Mouse (Mus musculus) limb, embryonic 11.5 days (tissue): ENCODE measurements at regions not wholly inside any gene's neighbourhood (a gene's known extent, or its start where the extent isn't known, plus 50 kb on each side); places are given as distances from the start of the nearest gene placed in this dataset.

Experiments
- ATAC-seq: fragments of 200-750 bp; cut with Nextera tagmentation; 2 replicates; pipeline ENCODE4 v1.8.0; 2017; ENCODE audit warnings: low read depth; ENCODE audit not compliant: insufficient number of reproducible peaks, low FRiP score, low TSS enrichment
- DNase-seq: peaks from one replicate; pipeline ENCODE4 v3.0.0-alpha.2; 2015; ENCODE audit warnings: low spot score
- H3K27ac ChIP-seq: fragments of 300-500 bp; sonication (generic); replicated peaks from 2 replicates; pipeline ENCODE4 v1.5.1; 2014; ENCODE audit warnings: low read depth, mild to moderate bottlenecking, low read length
- H3K27me3 ChIP-seq: fragments of 300-500 bp; sonication (generic); 2 replicates; pipeline ENCODE4 v1.6.1; 2014; ENCODE audit warnings: mild to moderate bottlenecking, low read length, mixed read lengths; ENCODE audit not compliant: control insufficient read depth, insufficient read depth
- H3K36me3 ChIP-seq: fragments of 300-500 bp; sonication (generic); 2 replicates; pipeline ENCODE4 v1.6.1; 2014; ENCODE audit warnings: mild to moderate bottlenecking, low read length, moderate library complexity, mixed read lengths; ENCODE audit not compliant: control insufficient read depth, insufficient read depth
- H3K4me1 ChIP-seq: fragments of 300-500 bp; sonication (generic); 2 replicates; pipeline ENCODE4 v1.6.1; 2014; ENCODE audit warnings: low read length, mixed read lengths; ENCODE audit not compliant: control insufficient read depth, insufficient read depth
- H3K4me2 ChIP-seq: fragments of 300-500 bp; sonication (generic); 2 replicates; pipeline ENCODE4 v1.6.1; 2014; ENCODE audit warnings: low read depth, mild to moderate bottlenecking, moderate library complexity; ENCODE audit not compliant: severe bottlenecking
- H3K4me3 ChIP-seq: fragments of 300-500 bp; sonication (generic); 2 replicates; pipeline ENCODE4 v1.5.1; 2014; ENCODE audit warnings: low read depth, low read length
- H3K9ac ChIP-seq: fragments of 300-500 bp; sonication (generic); 2 replicates; pipeline ENCODE4 v1.6.1; 2014; ENCODE audit warnings: mild to moderate bottlenecking, low read length
- H3K9me3 ChIP-seq: fragments of 300-500 bp; sonication (generic); 2 replicates; pipeline ENCODE4 v1.6.1; 2016; ENCODE audit warnings: low read length; ENCODE audit not compliant: control insufficient read depth
- WGBS: fragments of 180-500 bp; shearing (Covaris S2); extraction: QIAGEN DNeasy Blood & Tissue Kit; methylation state at CpG from one replicate; pipeline ENCODE4 v1.1.7; 2014; 5-methylcytosine and 5-hydroxymethylcytosine counted together

DNA sequence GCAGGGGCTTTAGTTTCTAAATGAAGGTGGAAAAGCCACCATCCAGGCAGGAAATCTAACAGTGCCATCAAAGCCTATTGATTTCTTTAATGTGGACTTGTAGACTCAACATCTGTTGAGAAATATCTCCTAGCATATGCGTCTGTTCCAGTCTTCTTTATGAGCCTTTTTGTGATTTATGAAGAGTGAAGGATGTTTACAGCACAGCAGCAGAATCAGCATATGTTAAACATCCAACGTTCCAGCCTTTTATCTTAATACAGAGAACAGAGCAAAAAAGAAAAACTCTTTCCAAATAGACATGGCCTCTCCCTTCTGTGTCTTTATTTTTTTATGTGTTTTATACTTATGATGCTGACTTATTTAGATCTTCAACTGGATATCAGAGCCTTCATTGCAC, 573.3 kb downstream of the Basp1 start:
- no peak for ATAC-seq
- 19% methylated on average over 2 of the region's 2 CpGs for WGBS

GRCm38 (mm10) chr15:24838390-24838789, 575.2 kb downstream of the Basp1 start:
- H3K4me1 ChIP-seq = no peaks in the 10 kb centered on the region
- H3K27ac ChIP-seq = no peak overlapping the region
- H3K27me3 ChIP-seq = no peaks in the 10 kb centered on the region
- no peak for DNase-seq
- H3K9ac ChIP-seq = no peak overlapping the region
- H3K4me2 ChIP-seq = no peak overlapping the region
- H3K4me3 ChIP-seq = no peak overlapping the region
- H3K9me3 ChIP-seq = no peaks in the 10 kb centered on the region
- ATAC-seq = no peak
- WGBS = 88% methylated on average over 7 of the region's 7 CpGs
- H3K36me3 ChIP-seq = no peaks in the 10 kb centered on the region

More for the DNA sequence above, 573.3 kb downstream of the Basp1 start:
- no peaks in the 10 kb centered on the region for H3K4me1 ChIP-seq
- no peak overlapping the region for H3K4me3 ChIP-seq
- H3K4me2 ChIP-seq = no peak overlapping the region
- H3K27ac ChIP-seq = no peak overlapping the region
- H3K36me3 ChIP-seq = no peaks in the 10 kb centered on the region
- H3K27me3 ChIP-seq = no peaks in the 10 kb centered on the region
- H3K9ac ChIP-seq = no peak overlapping the region
- no peaks in the 10 kb centered on the region for H3K9me3 ChIP-seq
- DNase-seq = no peak

DNA sequence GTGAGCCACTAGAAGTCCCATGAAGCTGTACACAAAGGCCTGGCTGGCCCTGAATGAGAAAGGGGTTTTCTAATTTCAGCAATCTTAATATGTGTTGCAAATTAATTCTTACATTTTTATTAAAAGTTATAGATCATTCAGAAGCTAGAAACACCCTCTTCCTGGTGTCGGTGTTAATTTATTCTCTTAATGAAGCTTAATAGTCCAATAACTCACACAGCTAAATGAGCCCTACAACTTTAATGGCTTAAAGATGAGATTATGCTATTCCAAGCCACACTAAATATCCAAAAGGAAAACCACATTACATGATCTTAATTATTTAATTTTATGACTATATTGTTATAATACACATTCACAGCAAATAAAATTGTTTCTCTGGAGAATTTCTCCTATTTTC, 585.7 kb downstream of the Basp1 start:
- ATAC-seq = no peak
- H3K4me2 ChIP-seq = no peak overlapping the region
- no peak overlapping the region for H3K4me3 ChIP-seq
- H3K36me3 ChIP-seq = no peaks in the 10 kb centered on the region
- WGBS = 63% methylated on average over 1 of the region's 1 CpGs
- no peak overlapping the region for H3K27ac ChIP-seq
- DNase-seq = no peak
- no peaks in the 10 kb centered on the region for H3K4me1 ChIP-seq
- no peaks in the 10 kb centered on the region for H3K27me3 ChIP-seq
- no peaks in the 10 kb centered on the region for H3K9me3 ChIP-seq
- no peak overlapping the region for H3K9ac ChIP-seq

- H3K36me3 ChIP-seq = no peaks in the 10 kb centered on the region
- no peaks in the 10 kb centered on the region for H3K4me1 ChIP-seq
- no peak for ATAC-seq
- H3K27ac ChIP-seq = no peak overlapping the region
- H3K27me3 ChIP-seq = no peaks in the 10 kb centered on the region
- no peak overlapping the region for H3K4me3 ChIP-seq
- no peaks in the 10 kb centered on the region for H3K9me3 ChIP-seq
- no peak overlapping the region for H3K4me2 ChIP-seq
- H3K9ac ChIP-seq = no peak overlapping the region
- DNase-seq = no peak
These were observed 586.3 kb downstream of the Basp1 start for GRCm38 (mm10) chr15:24827259-24827658.

DNA sequence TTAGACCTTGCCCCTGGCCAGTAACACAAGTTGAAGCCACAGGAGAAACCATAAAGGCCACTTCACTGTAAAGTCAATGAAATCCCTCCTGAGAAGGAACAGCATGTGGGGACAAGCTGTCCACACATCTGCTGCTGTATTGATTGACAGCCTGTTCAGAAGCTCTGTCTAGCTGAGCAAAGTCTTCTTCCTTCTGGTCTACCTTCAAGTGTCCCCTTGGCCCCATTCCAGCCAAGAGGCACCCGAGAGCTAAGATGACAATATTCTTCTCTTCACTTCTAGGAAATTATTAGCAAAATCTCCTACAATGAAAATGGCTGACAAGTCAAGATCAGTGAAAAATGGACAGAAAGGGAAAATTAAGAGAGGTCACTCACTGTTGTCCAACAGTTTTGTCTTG, 616.7 kb downstream of the Basp1 start:
- DNase-seq = no peak
- Histone ChIP-seq H3K9ac (no peak overlapping the region), H3K4me2 (no peak overlapping the region), H3K4me3 (no peak overlapping the region), H3K27ac (no peak overlapping the region), H3K4me1 (no peaks in the 10 kb centered on the region), H3K9me3 (no peaks in the 10 kb centered on the region), H3K36me3 (no peaks in the 10 kb centered on the region), H3K27me3 (no peaks in the 10 kb centered on the region)
- no peak for ATAC-seq
- WGBS = 88% methylated on average over 1 of the region's 1 CpGs

GRCm38 (mm10) chr15:24793381-24793780, 620.2 kb downstream of the Basp1 start:
- Histone ChIP-seq H3K4me3 (no peak overlapping the region), H3K27ac (no peak overlapping the region), H3K9me3 (no peaks in the 10 kb centered on the region), H3K4me1 (no peaks in the 10 kb centered on the region), H3K36me3 (no peaks in the 10 kb centered on the region), H3K9ac (no peak overlapping the region), H3K4me2 (no peak overlapping the region), H3K27me3 (no peaks in the 10 kb centered on the region)
- 76% methylated on average over 4 of the region's 4 CpGs for WGBS
- ATAC-seq = no peak
- DNase-seq = no peak

- Histone ChIP-seq H3K4me2 (no peak overlapping the region), H3K9ac (no peak overlapping the region), H3K27ac (no peak overlapping the region), H3K36me3 (no peaks in the 10 kb centered on the region), H3K27me3 (no peaks in the 10 kb centered on the region), H3K9me3 (no peaks in the 10 kb centered on the region), H3K4me1 (no peaks in the 10 kb centered on the region), H3K4me3 (no peak overlapping the region)
- DNase-seq (no peak), ATAC-seq (no peak)
- 57% methylated on average over 3 of the region's 3 CpGs for WGBS
These were observed 627.2 kb downstream of the Basp1 start for GRCm38 (mm10) chr15:24786336-24786735.

- no peak overlapping the region for H3K9ac ChIP-seq
- H3K27me3 ChIP-seq = no peaks in the 10 kb centered on the region
- no peak overlapping the region for H3K4me3 ChIP-seq
- no peak overlapping the region for H3K4me2 ChIP-seq
- H3K4me1 ChIP-seq = no peaks in the 10 kb centered on the region
- no peaks in the 10 kb centered on the region for H3K36me3 ChIP-seq
- no peak overlapping the region for H3K27ac ChIP-seq
- WGBS = 85% methylated on average over 1 of the region's 1 CpGs
- no peaks in the 10 kb centered on the region for H3K9me3 ChIP-seq
- ATAC-seq = no peak
- no peak for DNase-seq
These were observed 635.3 kb downstream of the Basp1 start for GRCm38 (mm10) chr15:24778234-24778633.

DNA sequence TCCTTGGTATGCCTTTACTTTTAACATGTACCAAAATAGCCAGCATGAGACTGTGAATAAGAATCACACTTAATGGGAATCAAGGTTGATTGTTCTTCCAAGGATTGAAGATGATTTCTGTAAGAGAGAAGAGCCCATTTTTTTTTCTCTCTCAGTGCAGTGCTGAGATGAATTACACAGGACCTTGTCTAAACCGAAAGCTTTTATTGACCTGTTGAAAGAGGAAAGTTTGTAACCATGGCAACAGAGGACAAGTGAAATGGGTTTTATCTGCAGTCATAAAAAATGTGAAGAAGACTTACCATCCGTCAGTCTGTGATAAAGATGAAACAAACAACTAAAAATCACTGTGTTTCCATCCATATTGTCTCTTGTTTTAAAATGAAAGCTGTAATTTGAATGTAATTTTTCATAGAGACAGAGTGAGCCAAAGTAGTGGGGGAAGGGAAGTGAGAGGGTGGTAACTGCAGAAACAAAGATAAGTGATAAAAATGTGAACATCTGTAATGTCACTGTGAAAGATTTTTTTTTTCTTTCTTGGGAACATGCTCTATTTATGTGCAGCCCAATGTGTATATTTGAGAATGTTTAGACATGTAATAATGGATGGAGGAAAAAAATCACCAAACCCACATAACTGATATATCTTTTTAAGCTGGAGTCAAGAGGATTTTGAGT, 661.9 kb downstream of the Basp1 start:
- Histone ChIP-seq H3K9me3 (no peaks in the 10 kb centered on the region), H3K4me2 (no peak overlapping the region), H3K27ac (no peak overlapping the region), H3K27me3 (no peaks in the 10 kb centered on the region), H3K4me1 (no peaks in the 10 kb centered on the region), H3K36me3 (no peaks in the 10 kb centered on the region), H3K9ac (no peak overlapping the region), H3K4me3 (no peak overlapping the region)
- 47% methylated on average over 2 of the region's 2 CpGs for WGBS
- no peak for DNase-seq
- ATAC-seq = no peak
